Comparison of ENCODE assay signal across 8 mouse cellular contexts in genomic region chr13:44622661-44623355, GRCm38 (mm10).
A peak's percentile ranks its signal among the peaks of the same experiment; 100 is the strongest.
DNase-seq lines count a peak whose midpoint lies in the region; ATAC-seq lines count a peak whose summit lies in the region.

No protein-coding gene starts in this region.

- no peaks in the 10 kb centered on the region for H3K36me3 ChIP-seq in embryonic facial prominence, embryonic 15.5 days
- no peaks in the 10 kb centered on the region for H3K36me3 ChIP-seq in midbrain, embryonic 15.5 days (replicated peaks)

- H3K4me3 ChIP-seq in embryonic facial prominence, embryonic 15.5 days (replicated peaks): no peak overlapping the region
- no peak overlapping the region for H3K4me3 ChIP-seq in midbrain, embryonic 15.5 days

- no peak overlapping the region for H3K9ac ChIP-seq in embryonic facial prominence, embryonic 15.5 days
- no peak overlapping the region for H3K9ac ChIP-seq in midbrain, embryonic 15.5 days

- H3K9me3 ChIP-seq in embryonic facial prominence, embryonic 15.5 days (replicated peaks): no peaks in the 10 kb centered on the region
- H3K9me3 ChIP-seq in midbrain, embryonic 15.5 days: no peaks in the 10 kb centered on the region

- no peak for DNase-seq in cerebellum, postnatal 4 days (ENCODE audit: low spot score in 2 of 2)
- peak; percentile 81 for DNase-seq in MN1 (ENCODE audit: low spot score)
- DNase-seq in kidney, adult 9 months: peak; percentile 86

- 0 out of 2 replicates have a peak overlapping the region, but pooled peaks have one; percentile 24 for H3K27ac ChIP-seq in embryonic facial prominence, embryonic 15.5 days (replicated peaks)
- H3K27ac ChIP-seq in midbrain, embryonic 15.5 days: no peak overlapping the region

- ATAC-seq in cerebellum, adult (ENCODE audit: insufficient number of reproducible peaks, low FRiP score, low TSS enrichment): peak; percentile 45
- no peak for ATAC-seq in embryonic facial prominence, embryonic 15.5 days (ENCODE audit: insufficient number of reproducible peaks, low FRiP score, low TSS enrichment, low read depth)
- ATAC-seq in midbrain, embryonic 15.5 days (replicated peaks): 0 out of 2 replicates have a peak, but pooled peaks have one; percentile 33
- ATAC-seq in monocyte, adult 5-6 weeks (replicated peaks; ENCODE audit: insufficient number of reproducible peaks, low FRiP score, low TSS enrichment, poor library complexity, severe bottlenecking): no peak
- no peak for ATAC-seq in erythroid progenitor cell, adult 5-6 weeks (replicated peaks; ENCODE audit: low FRiP score, poor library complexity, severe bottlenecking)

- peaks cover 18% of the 10 kb centered on the region for H3K4me1 ChIP-seq in embryonic facial prominence, embryonic 15.5 days
- H3K4me1 ChIP-seq in midbrain, embryonic 15.5 days: peaks cover 15% of the 10 kb centered on the region

- WGBS in embryonic facial prominence, embryonic 15.5 days: 32% methylated on average over 12 of the region's 12 CpGs
- 29% methylated on average over 12 of the region's 12 CpGs for WGBS in midbrain, embryonic 15.5 days

- H3K4me2 ChIP-seq in embryonic facial prominence, embryonic 15.5 days (replicated peaks): no peak overlapping the region
- H3K4me2 ChIP-seq in midbrain, embryonic 15.5 days: no peak overlapping the region

- H3K27me3 ChIP-seq in embryonic facial prominence, embryonic 15.5 days: no peaks in the 10 kb centered on the region
- H3K27me3 ChIP-seq in midbrain, embryonic 15.5 days (replicated peaks): no peaks in the 10 kb centered on the region; the same call in 1 of the 2 replicates

Comparison
In these comparisons a context has a peak if more than half of its experiments do, and no peak if none do; other contexts are left out.
1. ATAC-seq: peak in cerebellum, adult (single experiment) and midbrain, embryonic 15.5 days (single experiment); none in embryonic facial prominence, embryonic 15.5 days (single experiment), monocyte, adult 5-6 weeks (single experiment) and erythroid progenitor cell, adult 5-6 weeks (single experiment).
2. DNase-seq: peak in MN1 (single experiment) and kidney, adult 9 months (single experiment); none in cerebellum, postnatal 4 days (0 of 2).